Mouse (Mus musculus) olfactory bulb, adult 2 months (tissue): ENCODE results near the gene Wdr4. TPM values are rescaled to one million over a fixed set of nuclear protein-coding genes. Genes with fewer than 3 reads are reported as not detected.
"Not testable (repeated sequence)": the region's sequence is repeated elsewhere in the genome, so short reads cannot be mapped to it uniquely, and the experiment has no call there.

ENCODE experiments used
- H3K27ac ChIP-seq: fragments of 200-500 bp; 2 replicates; pipeline ENCODE4 v1.5.1; 2012; ENCODE audit warnings: low read depth, low read length; ENCODE audit not compliant: insufficient read depth
- H3K4me1 ChIP-seq: fragments of 200-500 bp; 2 replicates; pipeline ENCODE4 v1.6.1; 2012; ENCODE audit warnings: low read length; ENCODE audit not compliant: control insufficient read depth, insufficient read depth
- H3K4me3 ChIP-seq: fragments of 200-500 bp; 2 replicates; pipeline ENCODE4 v1.5.1; 2012; ENCODE audit warnings: mild to moderate bottlenecking, low read depth, low read length, moderate library complexity; ENCODE audit not compliant: insufficient read depth
- CTCF ChIP-seq: fragments of 200-500 bp; IDR thresholded peaks from 2 replicates; pipeline ENCODE4 v1.5.1; 2012; ENCODE audit warnings: low read depth, mild to moderate bottlenecking, low read length, moderate library complexity; ENCODE audit not compliant: insufficient read depth
- POLR2A ChIP-seq: fragments of 200-500 bp; IDR thresholded peaks from 2 replicates; pipeline ENCODE4 v1.6.1; 2012; ENCODE audit warnings: mild to moderate bottlenecking, low read depth, low read length, moderate library complexity; ENCODE audit not compliant: insufficient read depth
- WGBS: fragments of 180-500 bp; shearing (Covaris S2); methylation state at CpG from one replicate; pipeline ENCODE4 v1.1.7; 2018; 5-methylcytosine and 5-hydroxymethylcytosine counted together
- polyA plus RNA-seq: library from polyadenylated mRNA; stranded (reverse); fragments of >200 nt; gene quantifications from 2 replicates; pipeline ENCODE4 v1.2.4, GENCODE M21; 2012; ENCODE audit warnings: low replicate concordance; ENCODE audit not compliant: missing spikeins, insufficient read depth, insufficient read length

Wdr4 gene
- polyA plus RNA-seq, 1 experiment, result not detected

- peak overlapping the region; percentile 56; the same call in 1 of the 2 replicates for H3K27ac ChIP-seq
- peak overlapping the region; percentile 40 for H3K4me3 ChIP-seq
- 36% methylated on average over 11 of the region's 11 CpGs for WGBS
- TF ChIP-seq POLR2A (no peak), CTCF (no peak)
- peaks cover 20% of the 10 kb centered on the region for H3K4me1 ChIP-seq
Observed at GRCm38 (mm10) chr17:31557124-31557880, 37.5 kb upstream of the Wdr4 start.

- TF ChIP-seq POLR2A, result no peak
- no peak for TF ChIP-seq CTCF
- Histone ChIP-seq H3K27ac (no peak overlapping the region), H3K4me3 (no peak overlapping the region), H3K4me1 (peaks cover 20% of the 10 kb centered on the region)
- 46% methylated on average over 4 of the region's 4 CpGs for WGBS
Observed at GRCm38 (mm10) chr17:31556253-31556652, 36.5 kb upstream of the Wdr4 start.

GRCm38 (mm10) chr17:31552601-31553000 lies 32.8 kb upstream of the Wdr4 start:
- not testable (repeated sequence) for H3K27ac ChIP-seq, H3K4me3 ChIP-seq
- H3K4me1 ChIP-seq, result peaks cover 16% of the 10 kb centered on the region
- 95% methylated on average over 23 of the region's 23 CpGs for WGBS

- Histone ChIP-seq H3K27ac (no peak overlapping the region), H3K4me1 (peaks cover 5% of the 10 kb centered on the region; the same call in 1 of the 2 replicates), H3K4me3 (no peak overlapping the region)
- TF ChIP-seq POLR2A (no peak), CTCF (no peak)
- WGBS, result 73% methylated on average over 8 of the region's 8 CpGs
Observed at GRCm38 (mm10) chr17:31549389-31549788, 29.6 kb upstream of the Wdr4 start.

- Histone ChIP-seq H3K4me3 (no peak overlapping the region), H3K4me1 (peaks cover 5% of the 10 kb centered on the region; the same call in 1 of the 2 replicates), H3K27ac (no peak overlapping the region)
- WGBS, result 47% methylated on average over 3 of the region's 3 CpGs
- TF ChIP-seq POLR2A, result no peak
- no peak for TF ChIP-seq CTCF
Observed at GRCm38 (mm10) chr17:31547974-31548373, 28.2 kb upstream of the Wdr4 start.

GRCm38 (mm10) chr17:31546444-31547196 lies 26.8 kb upstream of the Wdr4 start:
- TF ChIP-seq CTCF (no peak), POLR2A (no peak)
- Histone ChIP-seq H3K4me3 (no peak overlapping the region), H3K27ac (no peak overlapping the region), H3K4me1 (peaks cover 5% of the 10 kb centered on the region; the same call in 1 of the 2 replicates)
- WGBS, result 81% methylated on average over 9 of the region's 9 CpGs

GRCm38 (mm10) chr17:31543574-31543973 lies 23.8 kb upstream of the Wdr4 start:
- no peak overlapping the region for H3K27ac ChIP-seq
- peaks cover 5% of the 10 kb centered on the region; the same call in 1 of the 2 replicates for H3K4me1 ChIP-seq
- TF ChIP-seq POLR2A, result no peak
- TF ChIP-seq CTCF, result no peak
- no peak overlapping the region for H3K4me3 ChIP-seq
- WGBS, result 40% methylated on average over 6 of the region's 6 CpGs

GRCm38 (mm10) chr17:31541460-31541831 lies 21.7 kb upstream of the Wdr4 start:
- Histone ChIP-seq H3K27ac (no peak overlapping the region), H3K4me3 (no peak overlapping the region), H3K4me1 (no peaks in the 10 kb centered on the region)
- WGBS, result 51% methylated on average over 6 of the region's 6 CpGs
- TF ChIP-seq CTCF (no peak), POLR2A (no peak)

- 62% methylated on average over 4 of the region's 4 CpGs for WGBS
- peaks cover 2% of the 10 kb centered on the region for H3K4me1 ChIP-seq
- TF ChIP-seq POLR2A (no peak), CTCF (no peak)
- H3K27ac ChIP-seq, result no peak overlapping the region
- H3K4me3 ChIP-seq, result no peak overlapping the region
Observed at GRCm38 (mm10) chr17:31540809-31541459, 21.2 kb upstream of the Wdr4 start.
